Mouse (Mus musculus) G1E-ER4 (cell line): Measurements from ENCODE around the gene Smarcc2. TPM values are rescaled to one million over a fixed set of nuclear protein-coding genes. Genes with fewer than 3 reads are reported as not detected.

ENCODE experiments used
- GATA1 ChIP-seq: IDR thresholded peaks from one replicate; pipeline ENCODE4 v1.8.0; 2012; ENCODE audit warnings: low read length, inconsistent platforms
- polyA plus RNA-seq: library from polyadenylated mRNA; stranded (reverse); fragments of >175 nt; gene quantifications from 2 replicates; pipeline ENCODE4 v1.2.3, GENCODE M21; 2012

Smarcc2 gene
- polyA plus RNA-seq, 1 experiment = 204 TPM

DNA sequence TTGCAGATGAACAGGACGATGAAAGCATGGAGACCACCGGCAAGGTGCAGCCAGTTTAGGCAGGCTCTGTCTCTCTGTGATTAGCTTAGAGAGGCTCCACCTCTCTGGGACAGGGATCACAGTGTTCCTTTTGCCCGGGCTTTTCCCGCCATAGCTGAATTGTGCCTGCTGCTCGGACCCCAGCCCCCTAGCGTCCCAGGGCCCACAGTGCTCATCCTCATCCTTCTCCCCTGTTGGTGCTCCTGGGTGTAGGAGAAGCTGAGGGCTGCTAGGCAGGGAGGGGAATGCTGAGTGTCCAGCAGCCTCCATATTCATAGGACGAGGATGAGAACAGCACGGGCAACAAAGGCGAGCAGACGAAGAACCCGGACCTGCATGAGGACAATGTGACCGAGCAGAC, 15.3 kb downstream of the Smarcc2 start:
- no peak for TF ChIP-seq GATA1

DNA sequence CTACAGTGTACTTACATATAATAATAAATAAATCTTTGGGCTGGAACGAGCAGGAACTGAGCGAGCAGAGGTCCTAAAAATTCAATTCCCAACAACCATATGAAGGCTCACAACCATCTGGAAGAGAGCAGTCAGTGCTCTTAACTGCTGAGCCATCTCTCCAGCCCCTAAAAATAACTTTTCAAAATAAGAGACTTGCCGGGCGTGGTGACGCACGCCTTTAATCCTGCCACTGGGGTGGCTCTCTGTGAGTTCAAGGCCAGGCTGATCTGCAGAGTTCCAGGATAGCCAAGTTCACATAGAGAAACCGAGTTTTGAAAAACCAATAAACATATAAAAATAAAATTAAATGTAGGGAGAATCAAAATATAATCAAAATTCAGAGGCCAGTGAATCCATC, 27.3 kb downstream of the Smarcc2 start:
- no peak for TF ChIP-seq GATA1

DNA sequence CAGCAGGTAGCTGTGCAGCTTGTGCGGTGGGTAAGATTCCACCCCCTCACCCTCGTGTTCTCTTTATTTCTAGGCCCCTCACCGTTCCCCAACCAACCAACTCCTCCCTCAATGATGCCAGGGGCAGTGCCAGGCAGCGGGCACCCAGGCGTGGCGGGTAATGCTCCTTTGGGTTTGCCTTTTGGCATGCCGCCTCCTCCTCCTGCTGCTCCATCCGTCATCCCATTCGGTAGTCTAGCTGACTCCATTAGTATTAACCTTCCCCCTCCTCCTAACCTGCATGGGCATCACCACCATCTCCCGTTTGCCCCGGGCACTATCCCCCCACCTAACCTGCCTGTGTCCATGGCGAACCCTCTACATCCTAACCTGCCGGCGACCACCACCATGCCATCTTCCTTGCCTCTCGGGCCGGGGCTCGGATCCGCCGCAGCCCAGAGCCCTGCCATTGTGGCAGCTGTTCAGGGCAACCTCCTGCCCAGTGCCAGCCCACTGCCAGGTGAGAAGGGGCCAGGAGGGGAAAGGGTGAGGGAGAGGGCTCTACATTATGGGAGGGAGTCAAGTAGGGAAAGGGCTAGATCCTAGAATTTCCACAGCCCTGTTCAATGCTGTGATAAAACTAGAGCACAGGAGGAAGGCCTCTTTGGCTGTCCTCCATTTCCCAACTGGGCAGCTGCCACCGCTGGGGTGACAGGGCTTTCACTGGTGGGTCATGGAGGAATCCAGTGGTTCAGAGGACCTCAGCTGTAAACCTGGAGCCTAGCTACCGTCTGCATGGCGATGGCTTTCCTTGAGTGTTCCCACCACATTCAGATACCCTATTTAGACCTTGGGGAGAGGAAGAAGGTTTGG, 29.0 kb downstream of the Smarcc2 start:
- TF ChIP-seq GATA1 = no peak

DNA sequence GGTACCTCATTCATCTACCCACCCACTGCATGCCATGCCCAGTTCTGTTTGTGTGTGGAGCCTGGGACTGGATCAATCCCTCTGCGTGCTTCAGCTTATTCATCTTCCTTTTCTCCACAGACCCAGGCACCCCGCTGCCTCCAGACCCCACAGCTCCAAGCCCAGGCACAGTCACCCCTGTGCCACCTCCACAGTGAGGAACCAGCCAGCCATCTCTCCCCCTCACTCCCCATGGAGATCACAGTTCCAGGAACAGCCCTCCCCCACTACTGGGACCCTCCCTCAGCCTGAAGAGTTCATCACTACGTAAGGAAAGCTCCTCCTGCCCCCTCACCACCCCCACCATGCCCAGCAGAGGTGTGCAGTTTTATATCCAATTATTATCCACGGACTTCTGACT, 29.7 kb downstream of the Smarcc2 start:
- TF ChIP-seq GATA1 = no peak

DNA sequence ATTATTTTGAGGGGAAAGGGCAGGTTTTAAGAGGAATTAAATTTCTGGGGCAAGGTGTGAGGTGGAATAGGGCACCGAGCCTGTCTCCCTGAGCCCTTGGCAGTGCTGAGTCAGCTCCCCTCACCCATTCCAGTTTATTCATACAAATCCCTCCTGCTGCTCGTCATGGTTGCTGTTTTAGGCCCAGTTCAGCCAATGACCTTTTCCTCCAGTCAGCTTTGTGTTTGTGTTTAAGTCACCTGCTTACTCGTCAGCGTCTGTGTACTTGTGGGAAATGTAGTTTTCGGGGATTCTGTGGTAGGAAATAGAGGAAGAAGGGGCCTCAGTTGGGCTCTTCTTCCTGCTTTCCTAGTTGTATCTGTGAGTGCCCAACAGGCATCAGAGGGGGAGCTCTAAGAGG, 30.3 kb downstream of the Smarcc2 start:
- no peak for TF ChIP-seq GATA1

DNA sequence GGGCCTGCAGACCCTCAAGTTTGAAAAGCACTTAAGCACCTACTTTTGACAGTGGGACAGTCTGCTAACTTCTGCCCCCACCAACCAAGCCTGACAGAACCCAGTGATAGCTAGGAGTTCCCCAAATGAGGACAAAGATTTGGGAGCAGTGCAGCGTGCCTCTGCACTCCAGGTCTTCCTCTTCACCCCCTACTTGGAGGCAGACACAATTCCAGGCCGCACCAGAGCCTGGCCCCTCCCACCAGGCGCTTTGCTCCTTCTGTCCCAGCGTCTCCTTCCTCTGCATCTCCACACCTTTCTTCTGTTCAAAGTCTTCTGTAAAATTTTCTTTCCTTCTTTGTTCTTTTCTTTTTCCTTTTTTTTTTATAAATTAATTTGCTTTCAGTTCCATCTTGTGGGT, 30.7 kb downstream of the Smarcc2 start:
- no peak for TF ChIP-seq GATA1

DNA sequence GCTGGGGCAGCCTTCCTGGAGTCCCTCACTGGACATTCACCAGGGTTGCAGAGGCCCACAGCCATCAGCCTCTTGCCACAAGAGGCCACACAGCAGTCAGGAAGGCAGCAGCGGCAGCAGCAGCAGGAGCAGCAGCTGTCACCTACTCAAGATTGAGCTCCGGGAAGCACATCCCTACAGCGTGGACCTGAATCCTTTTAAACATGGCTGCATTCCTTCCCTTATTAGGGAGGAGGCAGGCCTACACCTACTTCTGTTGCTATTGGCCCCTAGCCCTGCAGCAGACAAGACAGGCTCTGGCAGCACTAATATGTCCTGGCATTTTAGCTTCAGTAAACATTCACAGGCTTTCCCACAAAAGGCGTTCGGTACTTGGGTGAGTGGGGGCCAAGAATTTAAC, 31.2 kb downstream of the Smarcc2 start:
- no peak for TF ChIP-seq GATA1

DNA sequence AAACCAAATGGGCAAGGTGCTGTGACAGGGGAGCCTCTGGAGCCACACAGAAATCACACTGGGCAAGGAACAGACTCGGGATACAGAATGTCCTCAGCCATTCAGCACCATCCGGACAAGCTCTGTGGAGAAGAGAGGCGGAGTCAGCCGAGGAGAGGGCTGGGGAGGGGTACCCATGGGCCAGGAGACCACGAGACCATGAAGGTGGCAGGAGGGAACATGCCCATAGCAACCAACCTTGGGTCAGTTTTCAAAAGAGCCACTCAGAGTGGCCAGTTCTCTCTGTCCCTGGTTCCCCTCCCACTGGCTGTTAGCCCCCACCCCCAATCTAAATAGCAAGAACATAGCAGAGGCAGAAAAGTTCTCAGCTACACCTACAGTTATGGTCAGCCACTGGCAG, 31.9 kb downstream of the Smarcc2 start:
- TF ChIP-seq GATA1 = no peak

DNA sequence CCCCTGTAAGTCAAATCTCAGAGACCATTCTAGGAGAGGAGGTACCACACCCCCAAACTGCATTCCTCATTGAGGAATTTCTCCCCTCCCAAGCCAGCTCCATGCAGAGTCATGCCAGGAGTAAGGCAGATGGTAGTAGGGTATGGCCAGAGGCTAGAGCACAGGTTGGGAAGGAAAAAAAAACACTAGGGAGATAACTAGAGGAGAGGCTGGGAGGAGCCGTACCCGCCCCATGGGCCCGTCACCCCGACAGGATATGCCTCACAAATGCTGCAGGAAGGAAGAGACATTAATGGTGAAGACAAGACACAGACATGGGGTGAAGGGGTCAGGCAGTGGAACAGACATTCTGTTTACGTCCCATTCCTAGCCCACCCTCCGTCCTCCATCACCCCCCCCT, 32.4 kb downstream of the Smarcc2 start:
- no peak for TF ChIP-seq GATA1

DNA sequence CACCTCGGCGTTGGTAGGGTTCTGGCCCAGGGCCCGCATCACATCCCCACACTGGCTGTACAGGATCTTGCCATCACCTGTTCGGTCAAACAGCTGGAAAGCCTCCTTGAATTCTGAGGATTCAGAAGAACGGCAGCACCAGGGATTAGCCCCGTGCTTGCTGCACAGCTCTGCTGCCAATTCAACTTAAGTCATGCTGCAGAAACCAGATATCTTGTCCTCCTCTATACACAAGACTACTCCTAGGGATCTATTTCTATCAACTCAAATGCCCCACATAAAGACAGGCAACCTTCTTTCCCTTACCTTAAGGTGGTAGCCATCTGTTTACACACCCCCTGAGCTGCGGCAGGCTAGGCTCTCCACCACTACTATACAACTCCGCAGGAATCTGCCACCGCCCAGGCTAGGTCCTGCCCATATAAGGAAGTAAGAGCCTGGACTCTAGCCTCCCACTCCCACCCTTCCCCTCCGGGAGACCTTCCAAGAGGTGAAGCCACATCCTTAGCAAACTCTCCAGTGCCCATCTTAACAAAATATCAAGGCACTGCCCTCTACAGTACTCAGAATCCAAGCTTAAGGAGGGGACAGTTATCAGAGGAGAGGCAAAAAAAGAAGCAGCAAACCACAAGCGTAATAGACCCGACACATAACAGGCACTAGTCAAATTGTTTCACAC, 33.7 kb downstream of the Smarcc2 start:
- TF ChIP-seq GATA1 = no peak

DNA sequence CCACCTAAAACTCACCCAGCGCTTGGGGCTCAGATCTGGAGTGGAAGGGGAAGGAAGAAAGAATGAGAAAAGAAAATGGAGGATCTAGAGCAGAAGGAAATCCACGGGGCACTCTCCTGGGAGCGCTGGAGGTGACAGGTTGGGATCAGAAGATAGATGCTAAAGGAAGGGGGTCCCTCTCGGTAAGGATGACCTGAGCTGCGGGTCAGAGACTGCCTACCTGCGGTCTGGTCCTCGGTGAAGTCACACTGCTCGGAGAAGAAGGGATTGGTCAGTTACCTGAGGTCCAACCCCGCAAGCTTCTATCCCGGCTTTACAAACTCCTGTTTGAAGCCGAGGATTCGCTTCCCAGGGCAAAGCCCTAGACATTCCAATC, 34.3 kb downstream of the Smarcc2 start:
- TF ChIP-seq GATA1 = no peak

DNA sequence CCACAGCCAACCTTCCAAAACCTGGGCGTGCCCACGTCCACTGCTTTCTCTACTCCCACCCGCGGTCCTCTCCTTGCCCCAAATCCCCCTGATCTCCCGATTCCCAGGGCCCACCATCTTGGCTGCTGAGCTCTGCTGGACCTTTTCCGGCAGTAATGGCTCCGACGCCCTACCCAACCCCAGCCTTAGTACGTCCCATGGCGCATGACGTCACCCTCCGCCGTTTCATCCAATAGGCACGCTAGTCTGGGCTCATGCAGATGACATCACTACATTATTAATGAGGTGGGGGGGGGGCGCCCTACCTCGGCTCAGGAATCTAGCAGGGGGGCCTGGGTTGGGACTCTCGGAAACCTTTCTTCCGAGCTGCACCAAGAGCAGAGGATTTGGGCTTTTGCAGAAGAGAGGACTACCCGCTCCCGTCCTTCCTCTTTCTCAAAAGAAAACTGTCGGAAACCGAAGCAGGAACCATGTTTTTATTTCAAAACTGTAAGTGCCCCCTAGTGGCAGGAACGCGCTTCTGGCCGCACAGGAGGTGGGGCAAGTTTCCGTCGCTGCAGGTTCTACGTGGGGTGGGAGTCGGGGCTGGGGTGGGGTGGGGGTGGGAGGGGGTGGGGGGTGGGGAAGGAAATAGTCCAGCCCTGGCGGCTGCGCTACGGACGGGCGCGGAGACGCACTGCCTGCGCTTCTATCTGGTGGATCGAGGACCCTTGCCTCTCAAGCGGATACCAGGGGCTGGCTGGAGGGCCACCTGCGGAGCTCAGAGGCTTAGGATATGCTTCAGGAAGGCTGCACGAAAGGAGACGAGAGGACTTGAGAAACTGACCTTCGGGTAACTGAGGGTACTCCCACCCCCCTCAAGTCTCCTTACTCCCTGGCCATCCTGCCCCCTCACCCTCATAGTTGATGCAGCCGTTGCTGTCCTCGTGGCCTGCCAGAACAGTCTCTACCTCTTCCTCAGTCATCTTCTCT, 34.9 kb downstream of the Smarcc2 start, which contains the start of gene Myl6:
Gene Myl6, minus strand, starts transcription at position 451 of the 972 bp plus-strand sequence.
- no peak for TF ChIP-seq GATA1

DNA sequence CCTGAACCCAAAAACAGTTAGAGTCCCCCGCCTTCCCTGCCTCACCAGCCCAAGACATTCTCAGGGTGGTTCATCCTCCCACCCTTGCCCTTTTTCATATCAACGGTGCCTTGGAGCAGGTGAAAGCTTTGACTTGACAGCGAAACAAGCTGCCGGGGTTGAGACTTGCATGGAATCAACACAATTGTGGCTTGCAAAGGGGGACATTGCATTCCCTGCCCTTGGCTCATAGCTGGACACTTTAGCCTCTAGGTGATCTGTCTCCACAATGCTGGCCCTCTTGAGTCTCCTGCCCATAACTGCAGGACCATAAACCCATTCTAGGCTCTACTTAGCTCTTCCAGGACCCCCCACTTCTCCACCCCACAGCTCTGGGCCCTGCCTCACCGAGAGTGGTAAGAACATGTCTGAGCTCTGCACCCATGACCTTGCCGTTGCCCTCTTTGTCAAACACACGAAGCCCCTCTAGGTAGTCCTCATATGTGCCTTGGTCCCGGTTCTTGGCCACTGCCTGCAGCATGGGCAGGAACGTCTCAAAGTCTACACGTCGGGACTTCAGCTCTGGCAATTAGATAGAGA, 35.7 kb downstream of the Smarcc2 start:
- TF ChIP-seq GATA1 = no peak

DNA sequence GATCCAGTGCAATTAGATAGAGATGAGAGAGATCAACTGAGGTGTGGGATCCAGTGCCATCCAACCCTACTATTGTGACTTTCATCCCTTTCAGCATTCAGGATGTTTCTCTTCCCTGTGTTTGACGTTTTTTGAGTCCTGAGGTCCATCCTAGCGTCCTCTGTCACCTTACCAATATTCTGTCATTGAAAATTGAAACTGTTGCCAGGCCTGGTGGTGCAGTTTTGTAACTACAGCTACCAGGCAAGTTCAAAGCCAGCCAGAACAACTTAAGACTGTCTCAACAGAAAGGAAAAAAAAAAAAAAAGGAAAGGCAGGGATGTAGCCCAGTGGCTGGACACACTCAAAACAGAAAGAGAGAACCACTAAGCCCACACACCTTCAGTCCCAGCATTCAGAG, 36.2 kb downstream of the Smarcc2 start:
- no peak for TF ChIP-seq GATA1

DNA sequence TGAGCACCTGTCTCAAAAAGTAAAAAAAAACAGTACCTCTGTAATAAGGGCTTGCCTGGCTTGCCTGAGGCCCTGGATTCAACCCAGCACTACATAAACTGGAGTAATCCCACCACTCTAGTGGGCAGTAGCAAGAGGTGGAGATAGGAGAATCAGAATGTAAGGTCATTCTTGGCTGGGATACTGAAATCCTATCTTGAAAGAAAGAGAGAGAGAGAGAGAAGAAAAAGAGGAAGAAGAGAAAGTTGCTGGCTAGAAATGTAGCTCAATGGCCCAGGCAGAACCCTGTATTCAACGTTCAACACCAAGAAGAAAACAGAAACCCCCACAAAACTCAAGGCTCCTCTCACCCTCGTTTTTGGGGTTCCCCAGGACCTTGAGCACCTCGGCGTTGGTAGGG, 36.9 kb downstream of the Smarcc2 start:
- TF ChIP-seq GATA1 = no peak

DNA sequence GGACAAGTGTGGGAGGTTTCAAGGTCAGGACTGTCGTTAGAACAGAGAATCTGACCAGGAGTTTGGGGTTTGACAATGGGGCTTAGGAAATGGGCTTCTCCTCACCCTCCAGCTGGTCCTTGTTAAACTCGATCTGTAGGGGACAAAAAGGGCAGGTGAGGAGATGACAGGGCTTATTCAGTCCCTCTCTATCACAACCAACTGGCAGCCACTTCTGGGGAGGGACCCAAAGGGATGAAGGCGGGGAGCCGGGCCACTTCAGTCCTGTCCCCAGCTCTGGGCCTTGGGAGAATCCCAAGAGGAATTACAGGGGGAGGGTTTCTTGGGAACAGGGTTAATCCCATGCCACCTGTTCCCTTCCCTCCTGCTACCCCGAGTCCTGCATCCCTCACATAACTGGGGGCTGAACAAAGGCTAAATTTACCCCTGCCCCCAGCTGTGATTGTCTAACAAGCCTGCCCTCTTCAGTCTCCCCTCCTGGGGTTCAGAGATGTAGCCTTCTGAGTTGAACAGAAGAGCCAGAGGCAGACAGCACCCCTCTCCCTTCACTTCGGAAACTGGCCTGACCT, 37.5 kb downstream of the Smarcc2 start:
- no peak for TF ChIP-seq GATA1
